ENCODE assay signal across 22 mouse cellular contexts in the genomic region with DNA sequence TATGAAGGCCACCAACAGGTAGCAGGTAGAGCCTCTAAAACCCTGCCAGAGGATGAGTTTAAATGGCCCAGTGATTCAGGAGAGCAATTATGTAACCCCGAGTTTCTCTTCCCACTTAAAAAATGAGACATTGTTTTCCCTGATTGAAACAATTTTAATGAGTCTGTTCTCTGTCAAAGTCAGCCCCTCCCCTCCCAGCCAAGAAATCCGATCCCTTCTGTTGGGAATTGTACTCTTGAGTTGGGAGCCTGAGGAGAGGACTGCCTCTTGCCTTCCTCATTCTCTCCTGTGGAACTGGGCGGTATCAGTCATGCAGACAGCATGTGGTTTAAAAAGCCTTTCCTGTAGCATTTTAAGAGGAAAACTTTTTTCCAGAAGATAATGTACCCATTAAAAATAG. TPM values are rescaled to one million over a fixed set of nuclear protein-coding genes. Genes with fewer than 3 reads are reported as not detected.
"Had no signal": no experiment of that assay in that cellular context is flagged by ENCODE, and none has a peak within 500 bp of the region (broad histone marks: within the 10 kb centered on the region; RNA-seq: fewer than 3 reads in every experiment).

No protein-coding gene starts in this region.

- H3K4me2 ChIP-seq: kidney, embryonic 15.5 days; limb, embryonic 13.5 days; liver, embryonic 12.5 days; liver, embryonic 15.5 days; lung, embryonic 15.5 days; midbrain, embryonic 12.5 days; midbrain, embryonic 15.5 days; neural tube, embryonic 12.5 days; neural tube, embryonic 15.5 days had no signal

- DNase-seq: kidney, adult 11 months; kidney, adult 8-10 months; kidney, postnatal 14 days; left cerebral cortex, postnatal 4 days; liver; lung, adult 18-20 months; lung, postnatal 10 days; lung, postnatal 36 days; thymus, adult 18-20 months; thymus, postnatal 14 days; thymus, postnatal 4 days had no signal

- H3K27ac ChIP-seq: kidney, embryonic 15.5 days; limb, embryonic 13.5 days; liver, embryonic 12.5 days; liver, embryonic 15.5 days; lung, embryonic 15.5 days; midbrain, embryonic 12.5 days; midbrain, embryonic 15.5 days; neural tube, embryonic 12.5 days; neural tube, embryonic 15.5 days had no signal

- ATAC-seq: liver, embryonic 12.5 days; midbrain, embryonic 15.5 days had no signal

- H3K36me3 ChIP-seq: lung, embryonic 15.5 days had no signal

- H3K4me1 ChIP-seq: liver, embryonic 12.5 days; liver, embryonic 15.5 days; lung, embryonic 15.5 days; midbrain, embryonic 15.5 days; neural tube, embryonic 12.5 days had no signal

- H3K27me3 ChIP-seq: kidney, embryonic 15.5 days; limb, embryonic 13.5 days; liver, embryonic 15.5 days; lung, embryonic 15.5 days; midbrain, embryonic 12.5 days; midbrain, embryonic 15.5 days; neural tube, embryonic 12.5 days; neural tube, embryonic 15.5 days had no signal

- H3K9ac ChIP-seq: kidney, embryonic 15.5 days; limb, embryonic 13.5 days; liver, embryonic 12.5 days; liver, embryonic 15.5 days; lung, embryonic 15.5 days; midbrain, embryonic 12.5 days; midbrain, embryonic 15.5 days; neural tube, embryonic 12.5 days; neural tube, embryonic 15.5 days had no signal

- H3K9me3 ChIP-seq: kidney, embryonic 15.5 days; limb, embryonic 13.5 days; liver, embryonic 12.5 days; liver, embryonic 15.5 days; lung, embryonic 15.5 days; midbrain, embryonic 12.5 days; midbrain, embryonic 15.5 days; neural tube, embryonic 12.5 days; neural tube, embryonic 15.5 days had no signal

- H3K4me3 ChIP-seq: kidney, embryonic 15.5 days; limb, embryonic 13.5 days; liver, embryonic 12.5 days; liver, embryonic 15.5 days; lung, embryonic 15.5 days; midbrain, embryonic 12.5 days; midbrain, embryonic 15.5 days; neural tube, embryonic 12.5 days; neural tube, embryonic 15.5 days had no signal

RNA-seq across cellular contexts. Expression of a gene that starts 19.7 kb away (rescaled TPM):
- polyA plus RNA-seq: kidney, embryonic 15.5 days; limb, embryonic 13.5 days; liver, embryonic 12.5 days; liver, embryonic 15.5 days; lung, embryonic 15.5 days; spleen, adult 2 months; stomach, embryonic 16.5 days had no signal
